Comparison of ENCODE assay signal across 18 mouse cellular contexts in the genomic region with DNA sequence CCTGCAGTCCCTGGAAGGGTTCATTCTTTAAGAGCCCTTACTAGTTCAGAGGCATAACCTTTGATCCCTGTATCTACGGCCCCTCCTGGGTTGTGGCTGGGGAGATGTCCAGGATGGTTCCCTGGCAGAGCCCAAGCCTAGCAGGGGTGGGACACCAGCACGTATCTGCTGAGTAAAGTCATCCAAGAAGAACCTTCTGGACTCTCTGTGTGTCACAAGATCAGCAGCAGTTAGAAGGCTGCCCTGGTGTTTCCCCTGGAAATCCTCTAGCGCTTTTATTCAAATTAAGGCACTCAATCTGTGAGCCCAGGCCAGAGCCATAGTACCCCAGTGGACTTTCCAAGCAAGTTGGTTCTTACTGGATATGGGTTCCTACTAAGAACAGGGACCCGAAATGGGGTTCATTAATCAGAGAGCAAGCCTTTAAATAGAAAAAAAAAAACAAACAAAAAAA.
DNase-seq lines count a peak whose midpoint lies in the region; ATAC-seq and TF ChIP-seq lines count a peak whose summit lies in the region.
"Had no signal": no experiment of that assay in that cellular context is flagged by ENCODE, and none has a peak within 500 bp of the region (broad histone marks: within the 10 kb centered on the region; RNA-seq: fewer than 3 reads in every experiment).

No protein-coding gene starts in this region.

- no peak overlapping the region for H3K4me3 ChIP-seq in spleen, adult 2 months (ENCODE audit: extremely low read depth, insufficient read depth, insufficient read length)
- H3K4me3 ChIP-seq in midbrain, postnatal 0 days (ENCODE audit: low read depth, low read length) = no peak overlapping the region
- H3K4me3 ChIP-seq: embryonic facial prominence, embryonic 13.5 days; hindbrain, embryonic 10.5 days; limb, embryonic 10.5 days; liver, embryonic 13.5 days had no signal

- peaks cover 6% of the 10 kb centered on the region; the same call in 1 of the 2 replicates for H3K4me1 ChIP-seq in spleen, adult 2 months (ENCODE audit: control insufficient read depth, insufficient read depth, insufficient read length)
- H3K4me1 ChIP-seq in midbrain, postnatal 0 days (ENCODE audit: insufficient read depth, low read length) = no peaks in the 10 kb centered on the region
- H3K4me1 ChIP-seq: embryonic facial prominence, embryonic 13.5 days; hindbrain, embryonic 10.5 days; limb, embryonic 10.5 days had no signal

- no peaks in the 10 kb centered on the region for H3K9me3 ChIP-seq in midbrain, postnatal 0 days (ENCODE audit: low read length)
- H3K9me3 ChIP-seq: embryonic facial prominence, embryonic 13.5 days; hindbrain, embryonic 10.5 days; limb, embryonic 10.5 days; liver, embryonic 13.5 days had no signal

- no peaks in the 10 kb centered on the region for H3K36me3 ChIP-seq in spleen, adult 2 months (ENCODE audit: control insufficient read depth, insufficient read depth, low read length)
- H3K36me3 ChIP-seq in midbrain, postnatal 0 days (ENCODE audit: insufficient read depth, low read length) = no peaks in the 10 kb centered on the region
- H3K36me3 ChIP-seq: embryonic facial prominence, embryonic 13.5 days; hindbrain, embryonic 10.5 days; limb, embryonic 10.5 days; liver, embryonic 13.5 days had no signal

- DNase-seq in heart, adult 11 months = peak; percentile 85
- DNase-seq in heart, postnatal 36 days = no peak
- DNase-seq in kidney, adult 9 months = peak; percentile 61
- DNase-seq in spleen, adult 2 months (ENCODE audit: low read depth in 1 of 2, low spot score in 2 of 2) = peak; percentile 50 to 59
- DNase-seq in neural tube, embryonic 10.5 days (ENCODE audit: extremely low spot score, low spot score) = no peak
- DNase-seq in midbrain, postnatal 0 days (ENCODE audit: low spot score) = no peak
- DNase-seq in cerebellum, adult 9-11 months = no peak
- DNase-seq: adrenal gland, adult 2 months; cerebellum, adult 2 months; layer of hippocampus, postnatal 36 days; liver, embryonic 13.5 days; lung, postnatal 10 days; right cerebral cortex, adult 18-20 months; thymus, adult 18-20 months had no signal

- no peak for TF ChIP-seq POLR2A in spleen, adult 2 months (IDR thresholded peaks at IDR 0.05; ENCODE audit: low read depth, low read length)

- H3K4me2 ChIP-seq in midbrain, postnatal 0 days (ENCODE audit: low read depth, low read length, poor library complexity, severe bottlenecking) = no peak overlapping the region
- H3K4me2 ChIP-seq: embryonic facial prominence, embryonic 13.5 days; liver, embryonic 13.5 days had no signal

- no peak for TF ChIP-seq CTCF in spleen, adult 2 months (IDR thresholded peaks at IDR 0.05; ENCODE audit: extremely low read depth, insufficient read depth, insufficient read length, insufficient replicate concordance)
- no peak for TF ChIP-seq CTCF in midbrain, postnatal 0 days (IDR thresholded peaks at IDR 0.05)

- ATAC-seq in CD4-positive, CD25-positive, alpha-beta regulatory T cell, adult 4 months = peak; percentile 83
- ATAC-seq in midbrain, postnatal 0 days (ENCODE audit: low FRiP score) = no peak

- no peaks in the 10 kb centered on the region for H3K27me3 ChIP-seq in spleen, adult 2 months (ENCODE audit: control insufficient read depth, insufficient read depth, low read length)
- no peaks in the 10 kb centered on the region for H3K27me3 ChIP-seq in midbrain, postnatal 0 days (ENCODE audit: insufficient read depth, low read length)
- H3K27me3 ChIP-seq: embryonic facial prominence, embryonic 13.5 days; liver, embryonic 13.5 days had no signal

- no peak overlapping the region for H3K9ac ChIP-seq in midbrain, postnatal 0 days (replicated peaks; ENCODE audit: low read length, poor library complexity, severe bottlenecking)
- H3K9ac ChIP-seq: embryonic facial prominence, embryonic 13.5 days; liver, embryonic 13.5 days had no signal

- intact Hi-C loops in heart, postnatal 36 days (cut with DNase I) = no loop called here

- 61% methylated on average over 4 of the region's 4 CpGs for WGBS in spleen, adult 2 months
- WGBS in midbrain, postnatal 0 days = 87% methylated on average over 4 of the region's 4 CpGs

- no peak overlapping the region for H3K27ac ChIP-seq in spleen, adult 2 months (ENCODE audit: insufficient read depth, low read length)
- no peak overlapping the region for H3K27ac ChIP-seq in midbrain, postnatal 0 days (ENCODE audit: low read depth, low read length)
- H3K27ac ChIP-seq: embryonic facial prominence, embryonic 13.5 days; hindbrain, embryonic 10.5 days; limb, embryonic 10.5 days; liver, embryonic 13.5 days had no signal

Comparison
In these comparisons a context has a peak if more than half of its experiments do, and no peak if none do; other contexts are left out.
1. DNase-seq: peak in heart, adult 11 months (single experiment), kidney, adult 9 months (single experiment) and spleen, adult 2 months (2 of 2); none in heart, postnatal 36 days (0 of 2), neural tube, embryonic 10.5 days (single experiment), midbrain, postnatal 0 days (single experiment) and cerebellum, adult 9-11 months (single experiment).